Mouse (Mus musculus) heart, adult 2 months (tissue): ENCODE data around the gene Osbp2. TPM values are rescaled to one million over a fixed set of nuclear protein-coding genes. Genes with fewer than 3 reads are reported as not detected.

Experiments used
- DNase-seq, 2 experiments: peaks; one replicate each; pipeline ENCODE4 v3.0.0; 2021
- H3K27ac ChIP-seq: fragments of 200-600 bp; 2 replicates; pipeline ENCODE4 v1.8.1; 2022
- H3K27me3 ChIP-seq: fragments of 200-500 bp; 2 replicates; pipeline ENCODE4 v1.6.1; 2012; ENCODE audit warnings: mild to moderate bottlenecking, low read length, inconsistent platforms, mixed read lengths; ENCODE audit not compliant: control insufficient read depth, insufficient read depth
- H3K36me3 ChIP-seq: fragments of 200-500 bp; 2 replicates; pipeline ENCODE4 v1.6.1; 2012; ENCODE audit warnings: low read length, inconsistent platforms; ENCODE audit not compliant: control insufficient read depth, insufficient read depth
- H3K4me1 ChIP-seq: fragments of 200-500 bp; 2 replicates; pipeline ENCODE4 v1.6.1; 2011; ENCODE audit warnings: low read length; ENCODE audit not compliant: control insufficient read depth, insufficient read depth
- H3K4me3 ChIP-seq: fragments of 200-600 bp; 2 replicates; pipeline ENCODE4 v1.8.1; 2022
- H3K79me2 ChIP-seq: fragments of 200-500 bp; replicated peaks from 2 replicates; pipeline ENCODE4 v1.6.1; 2012; ENCODE audit warnings: mild to moderate bottlenecking, inconsistent platforms, low read length, moderate library complexity, mixed read lengths; ENCODE audit not compliant: control insufficient read depth, insufficient read depth
- H3K9ac ChIP-seq: fragments of 200-500 bp; 2 replicates; pipeline ENCODE4 v1.6.1; 2012; ENCODE audit warnings: low read depth, mild to moderate bottlenecking, control low read depth, inconsistent platforms, low read length, mixed read lengths
- CTCF ChIP-seq: fragments of 200-600 bp; IDR thresholded peaks from 2 replicates; pipeline ENCODE4 v1.8.1; 2022; ENCODE audit warnings: antibody characterized with exemption, mild to moderate bottlenecking, moderate library complexity
- EP300 ChIP-seq: fragments of 200-500 bp; IDR thresholded peaks from 2 replicates; pipeline ENCODE4 v1.6.1; 2011; ENCODE audit warnings: low read depth, low read length, control low read depth; ENCODE audit not compliant: insufficient read depth
- POLR2A ChIP-seq: fragments of 200-500 bp; IDR thresholded peaks from 2 replicates; pipeline ENCODE4 v1.6.1; 2011; ENCODE audit warnings: mild to moderate bottlenecking, low read depth, low read length, control low read depth; ENCODE audit not compliant: insufficient read depth
- WGBS: fragments of 180-500 bp; shearing (Covaris S2); methylation state at CpG from one replicate; pipeline ENCODE4 v1.1.7; 2018; 5-methylcytosine and 5-hydroxymethylcytosine counted together
- intact Hi-C: fragments of 180-260 bp; cut with DNase I; formaldehyde crosslinking; loops from one replicate; pipeline ENCODE4 v1.15.1; 2025
- polyA plus RNA-seq: library from polyadenylated mRNA; depleted of rRNA; stranded (reverse); fragments of >200 nt; gene quantifications from 2 replicates; pipeline ENCODE4 v1.2.3, GENCODE M21; 2012
- total RNA-seq, 2 experiments: library from RNA; stranded (reverse); gene quantifications; 2 replicates each; pipeline ENCODE4 v1.2.3; 2021

The Osbp2 gene
- total and polyA plus RNA-seq, 3 experiments, result 10.9 to 16.2 (median 12.9) TPM

GRCm38 (mm10) chr11:3843943-3844734 is 19.6 kb downstream of the Osbp2 start:
- 0 out of 2 replicates have a peak, but pooled peaks have one; percentile 12 for TF ChIP-seq EP300
- no peak for TF ChIP-seq CTCF
- peak; percentile 52; the same call in 1 of the 2 replicates for TF ChIP-seq POLR2A
- DNase-seq, result peak; percentile 40 to 52
- H3K27me3 ChIP-seq, result no peaks in the 10 kb centered on the region
- no peaks in the 10 kb centered on the region for H3K79me2 ChIP-seq
- H3K4me3 ChIP-seq, result peak overlapping the region; percentile 22; the same call in 1 of the 2 replicates
- H3K9ac ChIP-seq, result peak overlapping the region; percentile 49; the same call in 1 of the 2 replicates
- no peaks in the 10 kb centered on the region for H3K36me3 ChIP-seq
- H3K27ac ChIP-seq, result peak overlapping the region; percentile 85
- intact Hi-C loops, result no loop called here
- peaks cover 3% of the 10 kb centered on the region; the same call in 1 of the 2 replicates for H3K4me1 ChIP-seq
- 54% methylated on average over 17 of the region's 17 CpGs for WGBS

- Histone ChIP-seq H3K4me3 (no peak overlapping the region), H3K79me2 (no peaks in the 10 kb centered on the region), H3K27ac (no peak overlapping the region), H3K36me3 (no peaks in the 10 kb centered on the region), H3K9ac (no peak overlapping the region), H3K27me3 (no peaks in the 10 kb centered on the region), H3K4me1 (no peaks in the 10 kb centered on the region)
- 82% methylated on average over 4 of the region's 4 CpGs for WGBS
- intact Hi-C loops, result no loop called here
- no peak for TF ChIP-seq EP300
- no peak for TF ChIP-seq CTCF
- TF ChIP-seq POLR2A, result no peak
- no peak for DNase-seq
Observed at GRCm38 (mm10) chr11:3835271-3835670, 28.4 kb downstream of the Osbp2 start.

- no peak overlapping the region for H3K4me3 ChIP-seq
- H3K27me3 ChIP-seq, result no peaks in the 10 kb centered on the region
- H3K9ac ChIP-seq, result no peak overlapping the region
- H3K79me2 ChIP-seq, result no peaks in the 10 kb centered on the region
- H3K27ac ChIP-seq, result no peak overlapping the region
- TF ChIP-seq POLR2A (no peak), CTCF (peak; percentile 80), EP300 (no peak)
- DNase-seq, result peak; percentile 23 to 37
- intact Hi-C loops, result no loop called here
- WGBS, result 49% methylated on average over 13 of the region's 13 CpGs
- no peaks in the 10 kb centered on the region for H3K36me3 ChIP-seq
- no peaks in the 10 kb centered on the region for H3K4me1 ChIP-seq
Observed at GRCm38 (mm10) chr11:3834421-3835098, 29.1 kb downstream of the Osbp2 start.

GRCm38 (mm10) chr11:3833544-3834420 is 29.9 kb downstream of the Osbp2 start:
- Histone ChIP-seq H3K27ac (no peak overlapping the region), H3K4me3 (no peak overlapping the region), H3K36me3 (no peaks in the 10 kb centered on the region), H3K9ac (no peak overlapping the region), H3K27me3 (no peaks in the 10 kb centered on the region), H3K79me2 (no peaks in the 10 kb centered on the region), H3K4me1 (no peaks in the 10 kb centered on the region)
- no peak for DNase-seq
- TF ChIP-seq EP300 (no peak), CTCF (no peak), POLR2A (no peak)
- intact Hi-C loops, result no loop called here
- 41% methylated on average over 21 of the region's 21 CpGs for WGBS

- Histone ChIP-seq H3K4me3 (no peak overlapping the region), H3K27me3 (no peaks in the 10 kb centered on the region), H3K4me1 (no peaks in the 10 kb centered on the region), H3K27ac (no peak overlapping the region), H3K36me3 (no peaks in the 10 kb centered on the region), H3K79me2 (no peaks in the 10 kb centered on the region), H3K9ac (no peak overlapping the region)
- WGBS, result 31% methylated on average over 6 of the region's 6 CpGs
- intact Hi-C loops, result no loop called here
- TF ChIP-seq EP300, result no peak
- peak; percentile 73 for TF ChIP-seq CTCF
- DNase-seq, result peak in 1 of 2 experiments; percentile 37
Observed at GRCm38 (mm10) chr11:3832193-3832901, 31.4 kb downstream of the Osbp2 start.
